Mouse (Mus musculus): Measurements from ENCODE around the gene Rptor.
A peak's percentile ranks its signal among the peaks of the same experiment; 100 is the strongest.

The Rptor gene

GRCm38 (mm10) chr11:119607464-119607863 is 4.8 kb downstream of the Rptor start:
- no peak for DNase-seq (ENCODE audit: low spot score)

GRCm38 (mm10) chr11:119611496-119611895 is 8.8 kb downstream of the Rptor start:
- DNase-seq (ENCODE audit: low spot score), result no peak

- DNase-seq (ENCODE audit: low spot score), result no peak
These were observed 9.5 kb downstream of the Rptor start for GRCm38 (mm10) chr11:119612179-119612578.

DNA sequence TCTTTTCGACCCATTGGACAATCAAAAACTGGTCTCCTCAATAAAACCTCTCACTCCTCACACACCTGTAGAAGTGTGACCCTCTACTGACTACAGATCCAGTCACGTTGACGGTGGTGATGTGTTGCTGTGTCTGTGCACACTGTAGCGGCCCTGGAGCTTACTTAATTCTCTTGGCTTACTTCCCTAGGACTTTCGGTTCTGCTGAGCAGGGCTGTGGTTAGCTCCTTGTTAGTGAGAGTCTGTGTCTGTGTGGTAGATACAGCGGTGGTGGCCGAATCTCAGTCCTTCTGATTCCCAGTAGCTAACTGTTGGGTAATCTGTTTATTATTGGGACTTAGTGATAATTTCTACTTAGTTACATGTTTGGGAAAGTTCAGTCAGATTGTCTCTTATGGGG is 12.4 kb downstream of the Rptor start:
- no peak for DNase-seq (ENCODE audit: low spot score)

DNA sequence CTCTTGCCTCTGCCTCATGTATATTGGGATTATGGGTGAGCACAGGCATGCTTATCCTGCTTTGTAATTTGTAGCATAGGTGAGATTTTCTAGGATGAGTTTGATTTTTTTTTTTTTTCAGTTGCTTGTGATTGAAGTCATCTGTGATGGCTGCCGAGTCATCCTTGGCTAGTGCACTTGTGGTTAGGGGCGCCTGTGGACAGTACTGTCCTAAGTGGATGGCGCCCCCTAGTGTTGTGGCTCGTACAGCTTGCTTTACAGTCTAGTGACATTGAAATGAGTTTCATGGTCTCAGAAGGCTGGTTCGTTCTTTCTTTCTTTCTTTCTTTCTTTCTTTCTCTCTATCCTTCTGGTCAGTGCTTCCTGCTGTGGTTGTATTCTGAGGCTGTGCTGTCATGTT is 16.1 kb downstream of the Rptor start:
- DNase-seq (ENCODE audit: low spot score), result peak; percentile 16

DNA sequence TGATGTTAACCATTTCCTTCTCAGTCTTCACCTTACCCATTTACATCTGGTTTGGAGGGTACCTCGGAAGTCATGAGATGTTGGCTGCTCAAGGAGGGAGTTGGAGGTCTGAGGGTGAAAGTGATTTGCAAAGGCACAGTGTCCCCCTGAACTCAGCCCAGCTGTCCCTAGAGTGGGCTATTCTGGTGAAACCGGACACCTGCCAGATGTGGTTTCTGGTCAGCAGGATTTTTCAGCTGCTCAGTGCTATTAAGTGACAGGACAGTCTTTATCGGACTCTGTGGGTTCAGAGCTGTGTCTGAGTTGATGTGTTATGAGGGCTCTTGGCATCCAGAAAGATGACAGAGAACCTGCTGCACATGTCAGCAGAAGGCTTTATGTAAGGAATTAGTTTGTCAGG is 18.6 kb downstream of the Rptor start:
- no peak for DNase-seq (ENCODE audit: low spot score)

DNA sequence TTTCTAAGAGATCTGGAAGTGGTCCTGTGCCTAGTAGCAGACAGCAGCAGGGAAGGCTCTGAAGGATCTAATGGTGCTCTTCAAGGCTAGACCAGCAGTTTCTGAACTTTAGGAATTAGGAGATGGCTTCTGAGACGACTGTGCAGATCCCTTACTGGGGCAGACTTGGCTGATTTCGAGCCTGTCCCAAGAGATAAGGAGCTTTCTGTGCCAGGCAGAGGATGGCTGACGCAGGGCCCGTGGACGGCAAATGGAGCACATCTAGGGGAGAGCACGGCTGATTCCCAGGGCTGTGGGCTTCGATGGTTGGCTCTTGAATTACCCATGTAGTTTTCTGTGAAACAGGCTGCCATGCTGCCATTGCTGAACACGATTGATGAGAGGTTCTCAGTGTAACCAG is 21.1 kb downstream of the Rptor start:
- peak; percentile 19 for DNase-seq (ENCODE audit: low spot score)

DNA sequence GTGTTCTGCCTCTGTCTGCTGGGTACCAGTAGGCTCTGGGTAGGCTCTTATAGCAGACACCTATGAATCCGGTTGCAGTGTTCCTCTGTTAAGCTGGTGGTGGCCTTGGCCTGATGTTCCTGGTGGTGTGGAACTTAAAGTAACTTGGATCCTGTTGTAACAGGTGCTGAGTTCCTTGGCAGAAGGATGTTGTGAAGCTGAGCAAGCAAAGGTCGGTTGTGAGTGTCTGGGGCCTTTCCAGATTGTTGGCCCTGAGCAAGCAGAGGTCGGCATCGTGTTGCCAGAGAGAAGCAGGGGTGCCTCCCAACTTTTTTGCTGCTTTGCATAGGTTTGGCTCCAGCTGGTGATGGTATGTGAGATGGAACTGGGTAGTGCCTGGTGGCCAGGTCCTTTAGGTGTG is 21.7 kb downstream of the Rptor start:
- DNase-seq (ENCODE audit: low spot score), result no peak

- no peak for DNase-seq (ENCODE audit: low spot score)
These were observed 22.2 kb downstream of the Rptor start for GRCm38 (mm10) chr11:119624955-119625354.

GRCm38 (mm10) chr11:119625476-119625875 is 22.8 kb downstream of the Rptor start:
- no peak for DNase-seq (ENCODE audit: low spot score)

DNA sequence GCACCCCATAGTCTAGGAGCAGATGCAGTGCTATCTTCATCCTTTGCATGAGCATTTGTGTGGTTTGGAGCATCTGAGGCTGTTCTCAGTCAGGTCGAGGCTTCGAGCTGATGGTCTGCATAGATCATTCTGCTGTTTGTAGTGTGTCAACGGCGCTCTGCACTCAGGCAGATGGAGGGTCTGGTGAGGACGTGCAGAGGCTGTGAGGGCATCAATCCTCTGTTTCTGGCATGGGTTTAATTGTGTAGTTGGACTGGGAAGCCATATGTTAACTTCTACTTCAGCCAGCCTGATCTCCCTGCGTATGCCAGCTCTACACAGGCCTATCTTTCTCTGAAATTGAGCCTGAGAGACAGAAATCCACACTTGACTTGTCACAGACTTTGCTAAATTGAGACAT is 23.2 kb downstream of the Rptor start:
- no peak for DNase-seq (ENCODE audit: low spot score)

GRCm38 (mm10) chr11:119627243-119627642 is 24.5 kb downstream of the Rptor start:
- no peak for DNase-seq (ENCODE audit: low spot score)

GRCm38 (mm10) chr11:119629072-119629471 is 26.4 kb downstream of the Rptor start:
- DNase-seq (ENCODE audit: low spot score), result no peak

DNA sequence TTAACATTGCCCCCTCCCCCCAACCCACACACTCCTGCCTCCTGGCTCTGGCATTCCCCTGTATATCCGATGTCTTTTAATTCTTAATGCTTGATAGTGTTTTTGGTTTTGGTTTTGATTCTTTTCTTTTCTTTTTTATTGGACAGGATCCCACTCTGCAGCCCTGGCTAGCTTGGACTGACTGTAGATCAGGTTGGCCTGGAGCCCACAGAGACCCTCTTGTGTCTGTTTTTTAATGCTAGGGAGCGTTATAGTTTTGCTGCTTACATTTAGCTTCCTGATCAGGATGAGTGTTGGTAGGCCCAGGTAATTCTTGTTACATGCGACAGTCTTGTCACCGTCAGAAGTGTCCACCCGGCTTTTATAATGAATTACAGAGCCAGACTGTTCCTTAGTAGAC is 27.6 kb downstream of the Rptor start:
- DNase-seq (ENCODE audit: low spot score), result no peak

DNA sequence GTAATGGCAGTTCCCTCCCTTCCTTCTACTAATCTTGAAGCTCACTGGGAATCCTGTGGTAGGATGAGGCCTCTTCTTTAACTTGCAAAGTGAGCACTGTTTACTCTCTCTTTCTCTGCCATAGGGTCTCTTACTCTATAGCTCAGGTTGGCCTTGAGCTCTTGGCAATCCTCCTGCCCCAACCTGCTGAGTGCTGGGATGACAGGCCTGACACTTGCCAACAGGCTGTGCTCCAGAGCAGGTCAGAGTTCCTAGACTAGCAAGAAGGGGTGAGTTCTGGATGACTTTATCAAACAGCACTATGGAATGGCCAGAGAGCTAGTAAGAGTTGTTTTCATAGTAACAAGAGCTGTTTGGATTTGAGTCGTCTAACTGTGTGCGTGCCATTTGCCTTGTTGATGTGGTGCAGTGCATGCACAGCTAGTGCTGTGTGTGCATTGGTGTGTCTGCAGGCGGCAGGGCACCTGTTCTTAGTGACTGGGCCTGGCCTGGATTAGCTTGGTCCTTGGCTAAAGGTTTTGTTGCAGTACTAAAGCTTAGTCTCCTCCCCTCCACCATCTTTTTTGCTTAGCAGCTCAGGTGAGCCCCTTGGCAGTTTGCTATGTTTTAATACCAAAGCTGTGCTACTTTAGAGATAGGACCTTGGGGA is 28.6 kb downstream of the Rptor start:
- DNase-seq (ENCODE audit: low spot score), result no peak

DNA sequence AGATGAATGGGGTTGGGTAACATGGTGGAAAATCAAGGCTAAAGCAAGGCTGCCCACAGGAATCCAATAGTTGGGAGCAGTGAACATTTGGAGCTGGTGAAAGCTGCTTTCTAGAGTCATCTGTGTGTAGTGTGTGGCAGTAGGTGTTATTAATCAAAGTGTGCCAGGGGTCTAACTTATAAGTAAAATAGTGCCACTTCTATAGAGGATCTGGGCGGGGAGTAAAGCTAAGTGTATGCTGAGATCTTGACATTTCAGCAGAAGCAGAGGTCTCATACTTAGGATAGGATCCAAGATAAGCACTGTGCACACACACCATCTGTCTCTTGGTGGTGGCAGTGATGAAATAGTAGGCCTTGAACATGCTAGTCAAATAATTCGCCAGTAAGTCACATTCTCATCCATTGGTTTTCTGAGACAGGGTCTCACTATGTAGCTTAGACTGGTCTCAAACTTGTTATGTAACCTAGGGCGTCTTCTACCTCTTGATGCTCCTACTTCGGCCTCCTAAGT is 33.7 kb downstream of the Rptor start:
- no peak for DNase-seq (ENCODE audit: low spot score)

DNA sequence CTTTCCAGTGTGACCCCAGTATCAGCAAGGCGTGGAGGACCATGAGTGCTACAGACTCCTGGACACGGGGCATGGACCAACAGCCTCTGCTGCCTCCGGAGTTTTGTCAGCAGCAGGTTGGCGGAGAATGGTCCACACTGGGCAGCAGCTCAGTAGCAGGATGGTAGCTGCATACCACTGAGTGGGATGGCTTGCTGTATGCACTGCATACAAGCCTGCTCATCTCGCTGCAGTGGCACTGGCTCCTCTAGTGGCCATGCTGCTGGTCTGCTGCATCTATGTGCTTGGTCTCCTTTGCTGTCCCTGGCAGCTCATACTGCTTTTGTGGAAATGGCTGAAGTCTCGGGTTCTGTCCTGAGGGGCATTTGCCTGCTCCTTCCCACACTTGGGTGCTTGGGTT is 34.8 kb downstream of the Rptor start:
- DNase-seq (ENCODE audit: low spot score), result no peak

DNA sequence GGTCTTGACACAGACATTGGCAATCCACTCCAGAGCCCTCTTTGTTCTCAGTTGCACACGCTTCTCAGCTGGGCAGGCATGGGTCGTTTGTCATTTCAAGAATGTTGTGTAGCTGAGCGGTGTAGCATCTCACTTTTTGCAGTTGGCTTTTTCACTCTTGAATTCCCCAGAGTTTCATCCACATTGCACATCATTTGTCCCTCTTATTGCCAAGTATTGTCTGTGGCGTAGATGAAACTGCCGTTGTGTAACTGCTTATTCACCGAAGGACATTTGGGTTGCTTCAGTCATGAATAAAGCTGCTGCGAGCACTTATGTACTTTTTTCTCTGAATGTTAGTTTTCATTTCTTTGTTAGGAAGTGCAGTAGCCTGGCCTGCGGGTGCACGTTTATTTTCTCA is 37.8 kb downstream of the Rptor start:
- DNase-seq (ENCODE audit: low spot score), result no peak

GRCm38 (mm10) chr11:119641831-119642381 is 39.2 kb downstream of the Rptor start:
- no peak for DNase-seq (ENCODE audit: low spot score)

GRCm38 (mm10) chr11:119643347-119643746 is 40.6 kb downstream of the Rptor start:
- no peak for DNase-seq (ENCODE audit: low spot score)

DNA sequence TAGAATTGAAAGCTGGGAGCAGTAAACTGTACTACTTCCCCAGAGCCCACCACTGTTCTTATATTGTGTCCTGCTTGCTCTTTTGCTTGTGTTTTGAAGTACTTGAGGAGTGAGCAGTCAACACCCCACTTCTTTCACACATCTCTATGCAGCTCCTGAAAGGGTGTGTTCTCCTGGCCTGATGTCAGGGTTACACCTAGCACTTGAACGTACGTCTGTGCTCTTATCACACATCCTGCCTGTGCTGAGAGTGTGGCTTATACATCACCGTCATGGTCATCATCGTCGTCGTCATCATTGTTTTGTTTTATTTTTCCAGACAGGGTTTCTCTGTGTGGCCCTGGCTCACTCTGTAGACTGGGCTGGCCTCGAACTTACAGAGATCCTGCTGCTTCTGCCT is 41.4 kb downstream of the Rptor start:
- no peak for DNase-seq (ENCODE audit: low spot score)

- DNase-seq (ENCODE audit: low spot score), result no peak
These were observed 42.1 kb downstream of the Rptor start for GRCm38 (mm10) chr11:119644612-119645379.

DNA sequence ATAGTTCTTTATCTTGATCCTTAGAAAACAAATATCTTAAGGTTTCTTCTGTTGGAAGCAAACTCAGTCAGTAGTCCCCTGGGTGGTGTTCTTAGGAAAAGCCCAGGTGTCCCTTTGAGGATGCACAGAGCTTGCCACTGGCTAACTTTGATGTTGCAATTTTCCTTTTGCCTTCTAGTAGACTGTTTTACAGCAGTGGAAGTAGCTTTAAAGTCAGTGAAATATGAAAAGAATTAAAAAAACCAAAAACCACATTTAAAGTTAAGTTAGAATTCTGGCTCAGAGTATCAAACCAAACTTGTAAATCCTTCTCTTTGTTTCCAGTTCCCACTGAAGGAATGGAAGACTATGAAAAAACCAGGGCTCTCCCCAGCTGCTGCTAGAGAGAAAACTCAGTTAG is 47.8 kb downstream of the Rptor start:
- no peak for DNase-seq (ENCODE audit: low spot score)
